Mouse (Mus musculus) ovary, postnatal 36 days (tissue): ENCODE measurements at regions not wholly inside any gene's neighbourhood (a gene's known extent, or its start where the extent isn't known, plus 50 kb on each side); places are given as distances from the start of the nearest gene placed in this dataset.

ENCODE experiments used
- DNase-seq: peaks from one replicate; pipeline ENCODE4 v3.0.0; 2022; ENCODE audit warnings: low spot score, mixed read lengths

GRCm38 (mm10) chr2:178542032-178542431 is 111.7 kb downstream of the Cdh26 start:
- DNase-seq: peak; percentile 16

- no peak for DNase-seq
These were observed 114.1 kb downstream of the Cdh26 start for GRCm38 (mm10) chr2:178544411-178544810.

GRCm38 (mm10) chr2:178545601-178546352 is 115.4 kb downstream of the Cdh26 start:
- no peak for DNase-seq

- DNase-seq: no peak
These were observed 116.0 kb downstream of the Cdh26 start for GRCm38 (mm10) chr2:178546353-178546720.

- DNase-seq: no peak
These were observed 116.6 kb downstream of the Cdh26 start for GRCm38 (mm10) chr2:178546888-178547287.

- DNase-seq: no peak
These were observed 118.6 kb downstream of the Cdh26 start for GRCm38 (mm10) chr2:178548937-178549336.

GRCm38 (mm10) chr2:178553736-178554135 is 123.4 kb downstream of the Cdh26 start:
- no peak for DNase-seq

- DNase-seq: no peak
These were observed 125.5 kb downstream of the Cdh26 start for GRCm38 (mm10) chr2:178555692-178556340.

GRCm38 (mm10) chr2:178557934-178558333 is 127.6 kb downstream of the Cdh26 start:
- DNase-seq: no peak

GRCm38 (mm10) chr2:178563287-178563686 is 133.0 kb downstream of the Cdh26 start:
- no peak for DNase-seq

- DNase-seq: no peak
These were observed 135.1 kb downstream of the Cdh26 start for GRCm38 (mm10) chr2:178565368-178565818.

GRCm38 (mm10) chr2:178567493-178567892 is 137.2 kb downstream of the Cdh26 start:
- no peak for DNase-seq

- peak; percentile 57 for DNase-seq
These were observed 142.0 kb downstream of the Cdh26 start for GRCm38 (mm10) chr2:178572301-178572700.

- DNase-seq: peak; percentile 41
These were observed 144.5 kb downstream of the Cdh26 start for GRCm38 (mm10) chr2:178574859-178575258.

- DNase-seq: no peak
These were observed 145.1 kb downstream of the Cdh26 start for GRCm38 (mm10) chr2:178575403-178575802.

- no peak for DNase-seq
These were observed 145.7 kb downstream of the Cdh26 start for GRCm38 (mm10) chr2:178576067-178576466.

- no peak for DNase-seq
These were observed 149.2 kb downstream of the Cdh26 start for GRCm38 (mm10) chr2:178579571-178579970.

GRCm38 (mm10) chr2:178581306-178581705 is 151.0 kb downstream of the Cdh26 start:
- peak; percentile 65 for DNase-seq

GRCm38 (mm10) chr2:178584970-178585566 is 154.7 kb downstream of the Cdh26 start:
- DNase-seq: no peak

- no peak for DNase-seq
These were observed 156.9 kb downstream of the Cdh26 start for GRCm38 (mm10) chr2:178587134-178587636.

- DNase-seq: no peak
These were observed 163.4 kb downstream of the Cdh26 start for GRCm38 (mm10) chr2:178593743-178594142.

GRCm38 (mm10) chr2:178594177-178594576 is 163.8 kb downstream of the Cdh26 start:
- peak; percentile 22 for DNase-seq
